Mouse (Mus musculus) hindbrain, postnatal 0 days (tissue): ENCODE measurements around the gene Dusp22. TPM values are rescaled to one million over a fixed set of nuclear protein-coding genes. Genes with fewer than 3 reads are reported as not detected.

Experiments used
- ATAC-seq: fragments of 200-750 bp; cut with Nextera tagmentation; 2 replicates; pipeline ENCODE4 v1.8.0; 2017; ENCODE audit warnings: mild to moderate bottlenecking, moderate TSS enrichment, moderate library complexity
- DNase-seq: peaks from one replicate; pipeline ENCODE4 v3.0.0-alpha.2; 2015; ENCODE audit warnings: low spot score
- H3K27ac ChIP-seq: fragments of 300-500 bp; sonication (generic); 2 replicates; pipeline ENCODE4 v1.5.1; 2014; ENCODE audit warnings: mild to moderate bottlenecking
- H3K27me3 ChIP-seq: fragments of 300-500 bp; sonication (generic); 2 replicates; pipeline ENCODE4 v1.6.1; 2014; ENCODE audit warnings: low read length, mixed read lengths; ENCODE audit not compliant: insufficient read depth
- H3K36me3 ChIP-seq: fragments of 300-500 bp; sonication (generic); 2 replicates; pipeline ENCODE4 v1.6.1; 2014; ENCODE audit warnings: low read length, mixed read lengths; ENCODE audit not compliant: insufficient read depth
- H3K4me1 ChIP-seq: fragments of 300-500 bp; sonication (generic); 2 replicates; pipeline ENCODE4 v1.6.1; 2014; ENCODE audit warnings: antibody characterized with exemption, low read length, mixed read lengths; ENCODE audit not compliant: insufficient read depth
- H3K4me2 ChIP-seq: fragments of 300-500 bp; sonication (generic); 2 replicates; pipeline ENCODE4 v1.6.1; 2014; ENCODE audit warnings: low read depth, mild to moderate bottlenecking, low read length, moderate library complexity, mixed read lengths
- H3K4me3 ChIP-seq: fragments of 300-500 bp; sonication (generic); 2 replicates; pipeline ENCODE4 v1.5.1; 2014; ENCODE audit warnings: low read length
- H3K9ac ChIP-seq: fragments of 300-500 bp; sonication (generic); replicated peaks from 2 replicates; pipeline ENCODE4 v1.6.1; 2014; ENCODE audit warnings: mild to moderate bottlenecking, low read length, moderate library complexity, mixed read lengths
- H3K9me3 ChIP-seq: fragments of 300-500 bp; sonication (generic); 2 replicates; pipeline ENCODE4 v1.6.1; 2016; ENCODE audit warnings: low read length, mixed read lengths
- CTCF ChIP-seq: IDR thresholded peaks from 2 replicates; pipeline ENCODE4 v1.5.1; 2016; ENCODE audit warnings: antibody characterized with exemption, control low read depth, low read depth
- WGBS: fragments of 180-500 bp; shearing (Covaris S2); extraction: QIAGEN DNeasy Blood & Tissue Kit; methylation state at CpG from one replicate; pipeline ENCODE4 v1.1.7; 2014; 5-methylcytosine and 5-hydroxymethylcytosine counted together
- polyA plus RNA-seq: library from polyadenylated mRNA; unstranded; fragments of >200 nt; fragmentation: Nextera tagmentation; extraction: Ambion mirVana; gene quantifications from 2 replicates; pipeline ENCODE4 v1.2.1, GENCODE M21; 2015
- total RNA-seq: library from RNA; depleted of rRNA; stranded (reverse); fragments of >200 nt; gene quantifications from 2 replicates; pipeline ENCODE4 v1.2.3, GENCODE M21; 2014; rRNA removed

Dusp22 gene
- 13.0 and 17.2 TPM in 2 replicates for total RNA-seq
- polyA plus RNA-seq: 29.4 and 30.1 TPM in 2 replicates

DNA sequence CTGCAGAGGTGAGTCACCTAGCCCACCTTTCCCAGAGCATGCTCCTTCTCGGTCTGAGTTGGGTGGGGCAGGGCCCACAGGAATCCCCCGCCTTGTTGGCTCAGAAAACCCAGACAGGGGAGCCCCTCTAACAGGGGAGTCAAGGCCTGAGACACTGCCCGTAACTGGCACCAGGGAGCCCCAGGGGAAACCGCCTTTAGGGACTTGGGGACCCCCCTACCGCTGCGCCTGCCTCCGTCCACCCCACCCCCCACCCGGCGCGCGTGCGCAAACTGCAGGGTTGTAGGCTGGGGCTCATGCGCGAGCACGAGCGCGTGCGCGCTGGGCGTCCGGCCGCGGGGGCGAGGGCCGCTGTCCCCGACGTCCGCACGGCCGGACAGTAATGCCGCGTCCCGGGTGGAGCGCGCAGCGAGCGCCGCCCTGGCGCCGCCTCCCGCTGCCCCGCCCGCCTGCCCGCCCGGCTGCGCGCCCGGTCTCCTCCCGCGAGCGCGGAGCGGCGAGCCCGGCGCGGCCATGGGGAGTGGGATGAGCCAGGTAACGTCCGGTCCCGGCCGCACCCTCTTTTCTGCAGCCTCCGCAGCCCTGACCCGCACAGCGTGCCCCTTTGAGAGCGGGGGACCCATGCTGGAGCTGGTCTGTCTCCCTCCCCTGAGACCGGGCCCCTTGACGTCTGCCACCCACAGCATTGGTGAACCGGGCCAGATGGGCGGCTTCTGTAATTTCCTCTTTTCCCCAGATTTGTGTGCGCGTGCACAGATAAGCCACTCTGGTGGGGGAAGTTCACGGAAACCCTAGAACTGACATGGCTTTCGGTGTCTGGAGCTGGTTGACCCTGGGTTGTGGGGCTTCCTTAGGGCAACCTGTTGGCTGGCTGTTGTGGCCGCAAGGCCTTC is at the start of gene Dusp22:
Dusp22 (plus strand) TSS at position 387 of the 893 bp plus-strand sequence.
- peaks cover 8% of the 10 kb centered on the region; the same call in 1 of the 2 replicates for H3K4me1 ChIP-seq
- TF ChIP-seq CTCF: no peak
- H3K27me3 ChIP-seq: no peaks in the 10 kb centered on the region
- no peaks in the 10 kb centered on the region for H3K9me3 ChIP-seq
- peak within 1 kb of the TSS; percentile 87 for H3K4me2 ChIP-seq
- 1% methylated on average over 70 of the region's 74 CpGs for WGBS
- peak within 1 kb of the TSS; percentile 87 for H3K9ac ChIP-seq
- peak within 1 kb of the TSS; percentile 90 for H3K27ac ChIP-seq
- H3K36me3 ChIP-seq: no peaks in the 10 kb centered on the region
- DNase-seq (peak; percentile 93), ATAC-seq (peak; percentile 95)
- H3K4me3 ChIP-seq: peak within 1 kb of the TSS; percentile 92

DNA sequence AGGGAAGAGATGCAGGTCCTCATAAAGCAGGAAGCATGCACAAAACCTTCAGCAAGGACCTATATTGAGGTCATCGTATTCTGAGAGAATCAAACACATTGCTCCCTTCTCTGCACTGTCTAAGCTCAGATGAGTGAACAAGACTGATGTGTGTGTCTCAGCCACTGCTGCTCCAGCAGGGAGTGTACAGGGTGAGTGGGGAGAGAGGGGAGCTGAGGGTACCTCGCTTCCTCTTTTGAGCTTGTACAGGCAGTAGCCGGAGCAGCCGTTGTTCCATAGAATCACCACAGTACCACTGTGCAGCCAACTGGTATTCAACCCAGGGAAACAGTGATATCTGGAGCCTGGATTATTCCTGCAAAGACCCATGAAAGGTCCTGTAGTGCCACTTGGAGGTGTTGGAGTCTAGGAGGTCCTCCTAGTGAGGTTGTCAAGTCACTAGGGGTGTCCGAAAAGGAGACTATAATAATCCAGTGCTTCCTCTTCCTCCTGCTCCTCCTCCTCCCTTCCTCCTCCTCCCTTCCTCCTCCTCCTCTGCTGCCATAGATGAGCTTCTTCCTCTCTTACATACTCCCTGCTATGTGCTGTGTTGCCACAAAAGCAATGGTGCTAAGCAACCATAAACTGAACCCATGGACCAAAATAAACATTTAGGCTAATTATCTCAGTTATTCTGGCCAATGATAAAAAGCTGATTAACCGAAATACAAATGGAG is 47.6 kb upstream of the Dusp22 start:
- WGBS: 87% methylated on average over 6 of the region's 6 CpGs
- DNase-seq: no peak
- H3K4me2 ChIP-seq: no peak overlapping the region

DNA sequence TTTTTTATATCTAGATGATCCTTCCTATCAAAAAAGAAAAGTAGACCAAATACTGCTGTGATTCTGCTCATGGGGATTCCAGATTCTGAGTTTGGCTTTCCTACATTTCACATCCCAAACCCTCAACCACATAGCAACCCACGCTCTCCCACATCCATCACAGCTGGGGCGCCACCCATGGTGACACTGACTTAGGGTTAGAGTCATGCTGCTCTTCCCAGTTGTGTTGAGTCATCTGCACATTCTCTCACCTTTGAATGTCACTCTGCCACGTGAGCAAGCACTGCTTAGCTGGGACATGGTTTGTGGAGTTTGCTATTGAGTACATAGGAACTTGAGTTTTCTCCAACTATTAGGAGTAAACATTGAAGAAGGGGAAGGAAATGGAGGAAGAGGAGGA is 40.1 kb upstream of the Dusp22 start:
- 63% methylated on average over 3 of the region's 3 CpGs for WGBS
- no peak for ATAC-seq

More for the DNA sequence above, 47.6 kb upstream of the Dusp22 start:
- Histone ChIP-seq H3K4me1 (no peaks in the 10 kb centered on the region), H3K9ac (no peak overlapping the region), H3K27ac (no peak overlapping the region), H3K9me3 (no peaks in the 10 kb centered on the region), H3K27me3 (no peaks in the 10 kb centered on the region), H3K4me3 (no peak overlapping the region), H3K36me3 (no peaks in the 10 kb centered on the region)
- no peak for ATAC-seq
- no peak for TF ChIP-seq CTCF

GRCm38 (mm10) chr13:30628195-30629048 is 31.4 kb upstream of the Dusp22 start:
- ATAC-seq: peak; percentile 72

More for the DNA sequence above, 40.1 kb upstream of the Dusp22 start:
- H3K36me3 ChIP-seq: no peaks in the 10 kb centered on the region
- no peak overlapping the region for H3K9ac ChIP-seq
- no peaks in the 10 kb centered on the region for H3K4me1 ChIP-seq
- DNase-seq: no peak
- no peak overlapping the region for H3K4me2 ChIP-seq
- no peak overlapping the region for H3K27ac ChIP-seq
- H3K4me3 ChIP-seq: no peak overlapping the region
- no peaks in the 10 kb centered on the region for H3K27me3 ChIP-seq
- no peaks in the 10 kb centered on the region for H3K9me3 ChIP-seq
- TF ChIP-seq CTCF: no peak

DNA sequence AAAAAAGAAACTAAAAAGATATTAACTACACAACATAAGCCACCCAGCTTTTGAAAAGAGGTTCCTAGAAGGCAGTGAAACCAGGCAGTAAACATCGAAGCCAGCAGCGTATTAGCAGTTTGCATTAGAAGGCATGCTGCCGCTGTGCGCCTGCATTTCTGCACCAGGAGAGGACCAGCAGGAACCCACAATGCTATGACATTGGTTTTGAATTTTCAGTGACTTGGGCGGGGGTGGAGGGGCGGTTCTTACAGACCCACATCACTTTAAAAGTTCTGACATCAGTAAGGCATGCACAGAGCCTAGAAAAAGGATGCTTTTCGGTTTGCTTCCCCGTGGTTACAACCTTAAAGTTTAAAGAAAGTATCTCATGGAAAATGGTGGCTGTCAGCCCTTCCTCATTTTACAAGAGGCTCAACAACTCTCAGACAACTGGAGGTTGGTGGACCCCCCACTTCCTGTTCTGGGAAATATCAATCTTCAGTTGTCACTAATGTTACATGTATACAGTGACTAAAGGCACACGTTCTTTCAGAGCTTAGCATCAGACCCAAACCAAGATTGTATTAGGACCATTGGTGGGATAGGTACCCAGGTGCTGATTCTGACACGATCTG is 29.9 kb upstream of the Dusp22 start:
- H3K27ac ChIP-seq: no peak overlapping the region
- H3K4me2 ChIP-seq: no peak overlapping the region
- no peaks in the 10 kb centered on the region for H3K4me1 ChIP-seq
- TF ChIP-seq CTCF: no peak
- H3K9me3 ChIP-seq: no peaks in the 10 kb centered on the region
- DNase-seq: no peak
- H3K27me3 ChIP-seq: no peaks in the 10 kb centered on the region
- H3K4me3 ChIP-seq: no peak overlapping the region
- no peaks in the 10 kb centered on the region for H3K36me3 ChIP-seq
- 87% methylated on average over 10 of the region's 10 CpGs for WGBS
- H3K9ac ChIP-seq: no peak overlapping the region
- ATAC-seq: no peak

More at GRCm38 (mm10) chr13:30628195-30629048, 31.4 kb upstream of the Dusp22 start:
- peak; percentile 25 for DNase-seq
- 31% methylated on average over 8 of the region's 8 CpGs for WGBS
- Histone ChIP-seq H3K4me3 (no peak overlapping the region), H3K4me1 (no peaks in the 10 kb centered on the region), H3K27me3 (no peaks in the 10 kb centered on the region), H3K27ac (no peak overlapping the region), H3K36me3 (no peaks in the 10 kb centered on the region), H3K4me2 (no peak overlapping the region), H3K9ac (no peak overlapping the region), H3K9me3 (no peaks in the 10 kb centered on the region)
- no peak for TF ChIP-seq CTCF

DNA sequence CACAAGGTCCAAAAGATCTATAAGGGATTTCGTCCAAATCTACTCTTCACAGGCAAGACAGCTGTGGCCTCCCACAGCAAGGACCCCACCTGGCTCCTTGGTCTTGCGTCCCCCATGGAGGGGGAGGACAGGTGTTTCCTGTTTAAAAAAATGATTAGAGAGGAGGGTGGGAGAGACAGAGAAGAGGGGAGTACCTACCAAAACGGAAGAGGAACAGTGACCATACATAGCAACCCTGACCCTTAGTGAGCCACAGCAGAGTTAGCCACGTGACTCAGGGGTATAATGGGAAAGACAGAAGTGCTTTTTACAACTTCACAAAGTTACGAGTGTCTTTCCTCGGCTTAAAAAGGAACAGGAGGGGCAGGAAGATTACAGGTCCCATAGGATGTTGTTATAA is 26.8 kb upstream of the Dusp22 start:
- Histone ChIP-seq H3K4me1 (no peaks in the 10 kb centered on the region), H3K9me3 (no peaks in the 10 kb centered on the region), H3K36me3 (no peaks in the 10 kb centered on the region), H3K4me3 (no peak overlapping the region), H3K9ac (no peak overlapping the region), H3K27me3 (no peaks in the 10 kb centered on the region), H3K27ac (no peak overlapping the region), H3K4me2 (no peak overlapping the region)
- DNase-seq (no peak), ATAC-seq (no peak)
- WGBS: 70% methylated on average over 6 of the region's 6 CpGs
- TF ChIP-seq CTCF: no peak
